ENCODE assay signal across 8 mouse cellular contexts in genomic region chr7:78895021-78895652, GRCm38 (mm10). TPM values are rescaled to one million over a fixed set of nuclear protein-coding genes. Genes with fewer than 3 reads are reported as not detected.
DNase-seq lines count a peak whose midpoint lies in the region; ATAC-seq and TF ChIP-seq lines count a peak whose summit lies in the region.

No protein-coding gene starts in this region.

- no peak for TF ChIP-seq CTCF in lung, adult 2 months (IDR thresholded peaks at IDR 0.05; ENCODE audit: insufficient read depth, low read length)

- no peak overlapping the region for H3K9ac ChIP-seq in embryonic facial prominence, embryonic 12.5 days
- H3K9ac ChIP-seq in intestine, embryonic 15.5 days: 0 out of 2 replicates have a peak overlapping the region, but pooled peaks have one; percentile 22

- H3K36me3 ChIP-seq in embryonic facial prominence, embryonic 12.5 days: 0 out of 2 replicates have a peak, but pooled peaks cover 8% of the 10 kb centered on the region
- H3K36me3 ChIP-seq in intestine, embryonic 15.5 days: peaks cover 2% of the 10 kb centered on the region; the same call in 1 of the 2 replicates
- H3K36me3 ChIP-seq in myocyte (ENCODE audit: control insufficient read depth, insufficient read depth): no peaks in the 10 kb centered on the region

- WGBS in lung, adult 2 months: 51% methylated on average over 13 of the region's 13 CpGs
- 57% methylated on average over 13 of the region's 13 CpGs for WGBS in embryonic facial prominence, embryonic 12.5 days
- WGBS in intestine, embryonic 15.5 days: 54% methylated on average over 13 of the region's 13 CpGs

- ATAC-seq in embryonic facial prominence, embryonic 12.5 days (ENCODE audit: insufficient number of reproducible peaks, insufficient read depth, low FRiP score, low TSS enrichment): no peak
- no peak; the same call in 1 of the 2 replicates for ATAC-seq in intestine, embryonic 15.5 days

- H3K79me2 ChIP-seq in myocyte (ENCODE audit: control insufficient read depth, insufficient read depth): peaks cover 31% of the 10 kb centered on the region

- H3K4me1 ChIP-seq in lung, adult 2 months (ENCODE audit: control insufficient read depth, insufficient read depth, low read length): peaks cover 8% of the 10 kb centered on the region
- H3K4me1 ChIP-seq in embryonic facial prominence, embryonic 12.5 days: peaks cover 10% of the 10 kb centered on the region
- H3K4me1 ChIP-seq in intestine, embryonic 15.5 days (replicated peaks): peaks cover 8% of the 10 kb centered on the region

- TF ChIP-seq POLR2A in lung, adult 2 months (IDR thresholded peaks at IDR 0.05; ENCODE audit: borderline replicate concordance, extremely low read depth, low read depth, low read length): no peak
- no peak for TF ChIP-seq POLR2A in myocyte (IDR thresholded peaks at IDR 0.05; ENCODE audit: insufficient read length, low read depth)

- H3K4me3 ChIP-seq in lung, adult 2 months (replicated peaks; ENCODE audit: extremely low read depth, low read depth, low read length): peak overlapping the region; percentile 47
- peak overlapping the region; percentile 86 for H3K4me3 ChIP-seq in embryonic facial prominence, embryonic 12.5 days
- H3K4me3 ChIP-seq in intestine, embryonic 15.5 days (replicated peaks): peak overlapping the region; percentile 78
- peak overlapping the region; percentile 81 for H3K4me3 ChIP-seq in myocyte

- H3ac ChIP-seq in myocyte (ENCODE audit: control insufficient read depth, insufficient read length): peak overlapping the region; percentile 7

- DNase-seq in lung, adult 2 months: no peak
- no peak for DNase-seq in lung, postnatal 25 days (ENCODE audit: low spot score)
- no peak for DNase-seq in adrenal gland, adult (ENCODE audit: inconsistent age in 2 of 2, low spot score in 1 of 2)
- no peak for DNase-seq in adrenal gland, postnatal 36 days
- DNase-seq in layer of hippocampus, postnatal 10 days (ENCODE audit: low spot score in 2 of 2): no peak

- no peaks in the 10 kb centered on the region for H3K9me3 ChIP-seq in embryonic facial prominence, embryonic 12.5 days
- H3K9me3 ChIP-seq in intestine, embryonic 15.5 days: no peaks in the 10 kb centered on the region

- H3K4me2 ChIP-seq in embryonic facial prominence, embryonic 12.5 days (replicated peaks): peak overlapping the region; percentile 89
- peak overlapping the region; percentile 56 for H3K4me2 ChIP-seq in intestine, embryonic 15.5 days (replicated peaks)
- peak overlapping the region; percentile 93 for H3K4me2 ChIP-seq in myocyte (ENCODE audit: low read depth)

- peaks cover 1% of the 10 kb centered on the region for H3K27me3 ChIP-seq in embryonic facial prominence, embryonic 12.5 days
- H3K27me3 ChIP-seq in intestine, embryonic 15.5 days (replicated peaks): no peaks in the 10 kb centered on the region; the same call in 1 of the 2 replicates
- peaks cover 2% of the 10 kb centered on the region for H3K27me3 ChIP-seq in myocyte (ENCODE audit: control insufficient read depth, insufficient read depth, insufficient read length)

- no peak overlapping the region for H3K27ac ChIP-seq in embryonic facial prominence, embryonic 12.5 days
- H3K27ac ChIP-seq in intestine, embryonic 15.5 days: no peak overlapping the region

TF ChIP-seq in myocyte, 11 proteins besides CTCF, POLR2A, EP300 and RAD21:
- TF ChIP-seq SRF (IDR thresholded peaks at IDR 0.05; ENCODE audit: control insufficient read depth, insufficient read length, low read depth): peak; percentile 1
- no peak for TF ChIP-seq REST (IDR thresholded peaks at IDR 0.05; ENCODE audit: insufficient read depth, insufficient read length)
- no peak for TF ChIP-seq TCF3 (IDR thresholded peaks at IDR 0.05; ENCODE audit: insufficient read length, low read depth)
- no peak for TF ChIP-seq E2F4 (IDR thresholded peaks at IDR 0.05; ENCODE audit: insufficient read depth)
- TF ChIP-seq CEBPB (IDR thresholded peaks at IDR 0.05; ENCODE audit: insufficient read depth, poor library complexity, severe bottlenecking): no peak
- TF ChIP-seq POLR2AphosphoS2 (IDR thresholded peaks at IDR 0.05; ENCODE audit: insufficient read length, low read depth): no peak
- no peak for TF ChIP-seq MYOD1 (IDR thresholded peaks at IDR 0.05; ENCODE audit: control insufficient read depth in 1 of 3, insufficient read length in 2 of 3, low read depth in 2 of 3)
TF ChIP-seq in myocyte: peak in this region for 1.

RNA-seq across cellular contexts. Expression of gene Aen, which starts 0.5 kb away (rescaled TPM):
- 17.1 and 17.7 TPM in 2 replicates for polyA plus RNA-seq in lung, adult 2 months (2012; rRNA removed)
- 43.4 and 45.8 TPM in 2 replicates for polyA plus RNA-seq in embryonic facial prominence, embryonic 12.5 days (2016; fragmentation: Nextera tagmentation; extraction: Ambion mirVana)
- polyA plus RNA-seq in intestine, embryonic 15.5 days (2015; fragmentation: Nextera tagmentation; extraction: Ambion mirVana): 35.6 and 40.6 TPM in 2 replicates
- 52.8 TPM for polyA plus RNA-seq in myocyte (2012; fragmentation: generic; extraction: Trizol)
- total RNA-seq in adrenal gland, postnatal 36 days (2021): 10 to 100 TPM; 37.8 to 39.2 TPM
- total RNA-seq in layer of hippocampus, postnatal 10 days (2021): 10 to 100 TPM; 32.3 to 36.5 TPM

RNA-seq across cellular contexts. Expression of gene Isg20, which starts 18.1 kb away (rescaled TPM):
- 75.3 and 97.7 TPM in 2 replicates for polyA plus RNA-seq in lung, adult 2 months (2012; rRNA removed)
- 0.59 TPM in 1 of 2 replicates, not detected in the other for polyA plus RNA-seq in embryonic facial prominence, embryonic 12.5 days (2016; fragmentation: Nextera tagmentation; extraction: Ambion mirVana)
- 4.5 and 5.8 TPM in 2 replicates for polyA plus RNA-seq in intestine, embryonic 15.5 days (2015; fragmentation: Nextera tagmentation; extraction: Ambion mirVana)
- 10.5 TPM for polyA plus RNA-seq in myocyte (2012; fragmentation: generic; extraction: Trizol)
- 10 to 100 TPM in 1 of 2 experiments, 1 to 10 TPM in 1; 7.0 to 11.2 TPM for total RNA-seq in adrenal gland, postnatal 36 days (2021)
- total RNA-seq in layer of hippocampus, postnatal 10 days (2021): 1 to 10 TPM in 1 of 2 experiments, under 1 TPM in 1; 0.73 to 1.2 TPM

RNA-seq across cellular contexts. Expression of gene Det1, which starts 48.1 kb away (rescaled TPM):
- 10.2 and 11.0 TPM in 2 replicates for polyA plus RNA-seq in lung, adult 2 months (2012; rRNA removed)
- polyA plus RNA-seq in embryonic facial prominence, embryonic 12.5 days (2016; fragmentation: Nextera tagmentation; extraction: Ambion mirVana): 23.7 and 24.8 TPM in 2 replicates
- polyA plus RNA-seq in intestine, embryonic 15.5 days (2015; fragmentation: Nextera tagmentation; extraction: Ambion mirVana): 15.1 and 15.7 TPM in 2 replicates
- polyA plus RNA-seq in myocyte (2012; fragmentation: generic; extraction: Trizol): 12.0 TPM
- 10 to 100 TPM; 11.5 to 15.5 TPM for total RNA-seq in adrenal gland, postnatal 36 days (2021)
- 1 to 10 TPM; 6.4 to 6.9 TPM for total RNA-seq in layer of hippocampus, postnatal 10 days (2021)
